Mouse (Mus musculus): ENCODE data around the gene Vmn1r179.
"Not testable (repeated sequence)": the region's sequence is repeated elsewhere in the genome, so short reads cannot be mapped to it uniquely, and the experiment has no call there.

The Vmn1r179 gene

GRCm38 (mm10) chr7:23926678-23927077 lies at the start of gene Vmn1r179:
Gene Vmn1r179, plus strand, starts transcription at chr7:23926978.
- no peak for DNase-seq (ENCODE audit: low spot score)

- no peak for DNase-seq (ENCODE audit: low spot score)
These were observed 35.1 kb upstream of the Vmn1r179 start, which contains the start of gene Vmn1r178 for GRCm38 (mm10) chr7:23891709-23892108. Gene Vmn1r178, plus strand, starts transcription at chr7:23892009.

- no peak for DNase-seq (ENCODE audit: low spot score)
These were observed 23.6 kb downstream of the Vmn1r179 start, which contains the start of gene Vmn1r180 for GRCm38 (mm10) chr7:23950332-23950731. Gene Vmn1r180, plus strand, starts transcription at chr7:23950632.

- not testable (repeated sequence) for DNase-seq (ENCODE audit: low spot score)
These were observed 41.3 kb downstream of the Vmn1r179 start for GRCm38 (mm10) chr7:23968044-23968443.

- DNase-seq (ENCODE audit: low spot score) = not testable (repeated sequence)
These were observed 47.5 kb downstream of the Vmn1r179 start, which contains the start of gene Vmn1r181 for GRCm38 (mm10) chr7:23974315-23974714. Gene Vmn1r181, plus strand, starts transcription at chr7:23974615.
